Mouse (Mus musculus) spleen, postnatal 10 days (tissue): ENCODE measurements at regions not wholly inside any gene's neighbourhood (a gene's known extent, or its start where the extent isn't known, plus 50 kb on each side); places are given as distances from the start of the nearest gene placed in this dataset.

Source experiments
- DNase-seq, 2 experiments: peaks; one replicate each; pipeline ENCODE4 v3.0.0; 2021 to 2022; ENCODE audit warnings: low spot score in 2 of 2

DNA sequence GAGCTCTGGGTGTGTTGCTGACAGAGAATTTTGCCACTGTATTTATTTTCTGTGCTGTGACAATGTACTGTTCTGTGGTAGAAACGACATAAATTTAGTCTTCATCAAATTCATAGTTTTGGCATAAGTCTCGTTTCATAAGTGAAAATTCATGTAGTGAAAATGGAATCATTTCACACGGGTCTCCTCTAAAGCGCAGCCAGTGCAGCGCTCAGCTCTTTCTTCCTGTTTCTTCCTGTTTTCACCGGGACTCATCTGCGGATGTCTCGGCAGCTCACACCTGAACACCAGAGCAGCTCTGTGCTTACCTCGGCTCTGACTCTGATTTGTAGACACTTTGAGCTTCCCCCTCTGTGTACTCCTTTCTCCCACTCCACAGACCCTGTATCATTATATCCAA is 85.2 kb upstream of the Prkd1 start:
- DNase-seq: no peak

DNA sequence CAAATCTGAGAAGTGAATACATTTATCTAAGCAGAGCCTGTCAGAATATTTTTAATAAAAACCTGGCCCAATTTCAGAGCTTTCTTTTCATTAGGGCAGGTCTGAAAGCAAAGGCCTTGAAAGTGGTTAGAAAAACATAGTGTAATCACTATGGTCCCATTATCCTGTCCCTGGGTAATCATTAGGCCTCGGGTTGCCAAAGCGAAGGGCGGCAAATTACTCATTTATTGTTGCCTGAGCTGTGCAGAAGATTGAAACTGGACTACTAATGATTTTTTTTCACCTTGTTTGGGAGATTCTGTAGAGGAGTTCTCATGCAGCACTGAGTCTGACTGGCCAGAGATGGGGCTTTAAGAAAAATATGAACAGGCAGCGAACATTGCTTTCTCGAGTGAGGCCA is 63.7 kb upstream of the Prkd1 start:
- no peak for DNase-seq

DNA sequence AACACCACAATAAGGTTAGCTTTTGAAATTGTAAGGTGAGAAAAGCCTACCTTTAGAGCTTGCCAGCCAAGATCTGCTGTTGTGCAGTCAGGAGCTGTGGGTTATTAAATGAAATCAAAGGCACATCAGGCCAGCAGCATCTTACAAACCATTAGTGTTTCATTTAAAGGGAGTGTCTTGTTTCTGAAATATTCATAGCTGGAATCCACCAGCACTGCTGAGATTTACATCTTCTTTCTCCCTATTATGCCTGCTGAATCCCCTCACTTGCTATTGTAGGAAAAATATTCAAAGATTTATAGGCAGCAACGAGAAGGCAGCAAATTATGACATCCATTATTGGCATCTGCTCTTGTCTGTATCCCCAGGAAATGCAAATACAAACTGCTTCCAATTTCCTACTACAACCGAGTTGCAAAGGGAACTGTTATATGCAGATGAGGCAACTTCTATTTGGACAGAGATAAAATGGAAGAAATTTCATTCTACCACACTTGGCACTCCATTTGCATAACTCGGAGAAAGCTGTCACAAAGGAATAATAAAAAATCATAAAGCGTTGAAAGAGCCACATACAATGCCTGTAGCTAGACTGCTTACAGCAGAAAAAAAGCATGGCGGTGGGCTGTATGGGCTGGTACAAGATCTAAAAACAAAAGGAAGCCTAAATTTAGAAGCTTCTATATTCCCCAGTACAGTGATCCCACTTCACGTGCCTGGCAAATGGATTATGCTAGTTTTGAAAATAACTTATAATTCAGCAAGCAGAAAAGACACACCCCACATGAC is 60.3 kb upstream of the Prkd1 start:
- DNase-seq: no peak

DNA sequence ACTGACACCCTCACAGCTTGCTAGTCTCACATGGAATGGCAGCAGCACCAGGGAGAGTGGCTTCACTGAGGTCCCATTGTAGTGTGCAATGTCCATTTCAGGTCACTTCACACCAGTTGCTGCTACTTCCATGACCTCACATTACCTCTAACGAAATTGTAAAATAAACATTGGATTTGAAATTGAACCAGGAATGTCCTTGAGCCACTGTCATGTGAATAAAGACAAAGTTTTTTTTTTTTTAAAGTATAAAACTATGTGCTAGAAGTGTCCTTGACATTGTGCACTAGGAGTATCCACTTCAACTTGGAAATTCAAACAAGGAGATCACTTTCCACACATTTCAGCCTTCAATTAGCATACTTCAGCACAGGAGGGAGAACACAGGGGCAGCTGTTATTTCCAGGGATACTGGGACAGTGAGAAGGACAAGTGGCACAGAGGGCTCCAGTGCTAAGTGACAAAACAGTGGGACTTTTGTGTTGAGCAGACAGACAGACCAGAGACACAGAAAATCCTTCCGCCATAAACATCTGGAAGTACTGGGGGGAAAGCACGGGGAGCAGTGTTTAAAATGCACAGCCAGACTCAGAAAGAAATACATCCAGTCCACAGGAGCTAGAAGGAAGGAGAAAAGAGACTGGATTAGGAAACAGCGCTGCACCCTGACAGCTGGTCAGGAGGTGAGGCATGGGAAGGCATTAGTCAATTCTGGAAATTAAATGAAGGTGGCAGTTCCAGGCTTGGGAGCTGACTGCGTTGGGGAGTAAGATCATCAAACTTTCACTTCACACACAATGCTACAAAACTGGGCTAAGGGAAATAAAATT is 49.9 kb upstream of the Prkd1 start:
- DNase-seq: no peak
